Mouse (Mus musculus) megakaryocyte, adult 5-6 weeks (primary cell): ENCODE results near the gene Gm16223. TPM values are rescaled to one million over a fixed set of nuclear protein-coding genes. Genes with fewer than 3 reads are reported as not detected.

Source experiments
- ATAC-seq: 2 replicates; pipeline ENCODE4 v1.8.0; 2016; ENCODE audit warnings: mild to moderate bottlenecking, inconsistent platforms; ENCODE audit not compliant: poor library complexity, severe bottlenecking
- total RNA-seq, 2 experiments: library from RNA; stranded (forward) in 1 of 2; stranded (reverse) in 1 of 2; fragments of 153-499, 151-499 nt in 1 of 2; fragments of 221-1000, 200-1000 nt in 1 of 2; gene quantifications; 2 replicates each; pipeline versions ENCODE4 v1.2.3 to v1.2.4; 2015 to 2017

The Gm16223 gene
- total RNA-seq (2015) (not detected in 2 replicates), total RNA-seq (2017) (not detected in 2 replicates)

- no peak for ATAC-seq
Observed at GRCm38 (mm10) chr5:42067476-42068187, at the start of gene Gm16223. Gm16223 (plus strand) TSS chr5:42067960.

- ATAC-seq = no peak
Observed at GRCm38 (mm10) chr5:42022029-42022428, 45.7 kb upstream of the Gm16223 start.

- no peak for ATAC-seq
Observed at GRCm38 (mm10) chr5:42023521-42023920, 44.2 kb upstream of the Gm16223 start.

- ATAC-seq = no peak
Observed at GRCm38 (mm10) chr5:42036388-42037082, 31.2 kb upstream of the Gm16223 start.

- no peak for ATAC-seq
Observed at GRCm38 (mm10) chr5:42054636-42055035, 13.1 kb upstream of the Gm16223 start.

- no peak for ATAC-seq
Observed at GRCm38 (mm10) chr5:42055151-42055550, 12.6 kb upstream of the Gm16223 start.

- ATAC-seq = no peak
Observed at GRCm38 (mm10) chr5:42065090-42065489, 2.7 kb upstream of the Gm16223 start.

- ATAC-seq = no peak
Observed at GRCm38 (mm10) chr5:42067075-42067474, 685 bp upstream of the Gm16223 start.

GRCm38 (mm10) chr5:42068188-42068579 lies 424 bp downstream of the Gm16223 start:
- ATAC-seq = no peak

- ATAC-seq = no peak
Observed at GRCm38 (mm10) chr5:42116586-42117346, 49.0 kb downstream of the Gm16223 start.

GRCm38 (mm10) chr5:42125562-42125961 lies 57.8 kb downstream of the Gm16223 start:
- ATAC-seq = no peak

GRCm38 (mm10) chr5:42155626-42156025 lies 87.9 kb downstream of the Gm16223 start:
- ATAC-seq = no peak

- no peak for ATAC-seq
Observed at GRCm38 (mm10) chr5:42164731-42165130, 97.0 kb downstream of the Gm16223 start.

- no peak for ATAC-seq
Observed at GRCm38 (mm10) chr5:42166311-42166710, 98.6 kb downstream of the Gm16223 start.

GRCm38 (mm10) chr5:42168071-42168470 lies 100.3 kb downstream of the Gm16223 start:
- ATAC-seq = no peak

GRCm38 (mm10) chr5:42168785-42169184 lies 101.0 kb downstream of the Gm16223 start:
- no peak for ATAC-seq

GRCm38 (mm10) chr5:42174109-42174508 lies 106.3 kb downstream of the Gm16223 start:
- no peak for ATAC-seq

GRCm38 (mm10) chr5:42175424-42175823 lies 107.7 kb downstream of the Gm16223 start:
- no peak for ATAC-seq

- ATAC-seq = no peak
Observed at GRCm38 (mm10) chr5:42198493-42198892, 130.7 kb downstream of the Gm16223 start.

GRCm38 (mm10) chr5:42207456-42208122 lies 139.8 kb downstream of the Gm16223 start:
- no peak for ATAC-seq
